Mouse (Mus musculus): ENCODE results near the gene Myd88.
"Not testable (repeated sequence)": the region's sequence is repeated elsewhere in the genome, so short reads cannot be mapped to it uniquely, and the experiment has no call there.

Gene Myd88

DNA sequence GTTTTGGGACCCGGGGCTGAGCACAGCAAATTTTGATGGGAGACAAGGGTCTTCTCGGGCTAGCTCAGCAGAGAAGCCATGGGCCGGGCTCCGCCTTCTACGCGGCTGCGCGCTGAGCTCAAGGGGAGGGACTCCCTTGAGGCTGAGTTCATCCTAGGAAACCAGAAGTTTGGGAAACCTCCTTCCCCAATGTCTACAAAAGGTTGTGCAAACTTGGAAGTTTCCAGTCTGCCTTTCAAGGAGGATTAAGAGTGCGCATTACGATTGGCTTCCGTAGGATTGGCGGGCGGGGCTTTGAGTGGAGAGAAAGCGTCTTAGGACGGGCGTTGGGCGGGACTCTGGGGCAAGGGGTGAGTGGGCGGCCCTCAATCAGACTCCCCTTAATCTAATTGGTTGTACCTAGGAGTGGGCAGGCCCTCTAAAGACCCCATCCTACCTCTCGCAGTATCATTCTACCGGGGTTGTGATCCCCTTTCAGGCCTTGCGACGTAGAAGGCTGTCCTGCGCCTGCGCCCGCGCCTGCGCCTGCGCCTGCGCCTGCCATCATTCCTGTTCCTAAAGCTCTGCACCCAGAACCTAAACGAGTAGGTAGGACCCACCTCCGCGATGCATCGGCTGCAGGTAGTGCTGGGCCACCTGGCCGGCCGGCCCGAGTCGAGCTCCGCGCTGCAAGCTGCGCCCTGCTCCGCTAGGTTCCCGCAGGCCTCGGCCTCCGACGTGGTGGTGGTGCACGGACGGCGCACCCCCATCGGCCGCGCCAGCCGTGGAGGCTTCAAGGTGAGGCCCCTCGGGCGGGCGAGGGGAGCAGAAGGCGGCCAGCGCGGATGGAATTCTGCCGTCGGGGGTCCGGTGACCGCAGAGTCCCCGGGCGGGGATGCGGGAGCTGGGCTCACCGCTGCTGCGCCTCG lies at the start of gene Myd88:
TSS of gene Myd88 (minus strand) at position 503 of the 908 bp plus-strand sequence.
- Histone ChIP-seq H3K36me3 (ENCODE audit: control insufficient read depth, insufficient read depth, low read length, poor library complexity, severe bottlenecking) (peaks cover 5% of the 10 kb centered on the region), H3K27me3 (ENCODE audit: control insufficient read depth, insufficient read depth, low read length, poor library complexity, severe bottlenecking) (no peaks in the 10 kb centered on the region)
- peak; percentile 96 for DNase-seq (ENCODE audit: low read depth, low spot score)

DNA sequence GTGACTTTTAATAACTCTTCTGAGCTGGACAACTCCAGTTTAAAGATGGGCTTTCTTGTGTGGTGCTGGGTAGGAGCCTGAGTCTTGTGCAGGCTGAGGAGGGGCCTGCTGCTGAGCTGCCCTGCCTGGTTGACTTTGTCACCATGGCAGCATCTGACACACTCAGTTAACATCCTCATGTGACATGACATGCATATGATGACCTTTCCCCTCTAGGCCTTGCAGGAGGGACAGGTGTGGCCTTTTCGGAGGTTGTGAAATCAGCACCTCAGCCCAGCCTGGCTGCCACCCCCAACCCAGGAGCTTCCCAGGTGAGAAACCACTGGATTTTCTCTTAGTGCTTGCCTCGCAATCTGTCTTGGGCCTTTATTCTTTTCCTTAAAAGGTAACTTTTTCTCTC lies 49.0 kb upstream of the Myd88 start:
- no peaks in the 10 kb centered on the region for H3K36me3 ChIP-seq (ENCODE audit: control insufficient read depth, insufficient read depth, low read length, poor library complexity, severe bottlenecking)
- no peaks in the 10 kb centered on the region for H3K27me3 ChIP-seq (ENCODE audit: control insufficient read depth, insufficient read depth, low read length, poor library complexity, severe bottlenecking)
- no peak for DNase-seq (ENCODE audit: low read depth, low spot score)

DNA sequence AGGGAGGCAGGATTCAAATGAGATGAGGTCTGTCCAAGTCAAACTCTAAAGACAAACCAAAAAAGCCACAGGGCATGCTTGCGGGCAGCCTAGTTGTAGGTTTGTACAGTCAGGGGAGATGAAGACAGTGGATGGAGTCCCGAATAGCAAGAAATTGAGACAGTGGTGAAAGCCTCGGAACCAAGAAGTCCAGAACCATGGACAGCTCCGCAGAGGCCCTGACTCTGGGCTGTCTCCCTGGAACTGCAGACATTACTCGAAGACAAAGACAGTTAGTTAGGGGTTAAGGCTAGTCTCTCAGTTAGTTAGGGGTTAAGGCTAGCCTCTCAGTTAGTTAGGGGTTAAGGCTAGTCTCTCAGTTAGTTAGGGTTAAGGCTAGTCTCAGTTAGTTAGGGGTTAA lies 47.7 kb upstream of the Myd88 start:
- no peaks in the 10 kb centered on the region for H3K27me3 ChIP-seq (ENCODE audit: control insufficient read depth, insufficient read depth, low read length, poor library complexity, severe bottlenecking)
- no peaks in the 10 kb centered on the region for H3K36me3 ChIP-seq (ENCODE audit: control insufficient read depth, insufficient read depth, low read length, poor library complexity, severe bottlenecking)
- peak; percentile 8 for DNase-seq (ENCODE audit: low read depth, low spot score)

DNA sequence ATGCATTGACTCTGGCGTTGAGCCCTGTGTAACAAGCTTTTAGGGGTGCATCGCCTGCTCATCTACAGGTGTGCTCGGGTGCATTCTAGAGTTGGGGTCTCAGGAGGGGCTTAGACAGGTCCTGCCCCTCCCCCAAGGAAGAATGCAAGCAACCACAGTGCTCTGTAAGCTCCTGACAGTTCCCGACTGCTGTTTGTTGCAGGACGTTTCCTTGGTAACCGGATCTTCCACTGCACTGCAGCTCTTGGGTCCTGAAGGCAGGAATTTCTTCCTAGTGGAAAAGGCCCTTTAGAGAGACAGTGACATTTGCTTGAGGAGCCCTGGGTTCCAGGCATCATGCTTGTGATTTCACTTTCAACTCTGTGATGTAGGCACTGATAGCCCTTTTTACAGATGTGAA lies 41.4 kb upstream of the Myd88 start:
- H3K36me3 ChIP-seq (ENCODE audit: control insufficient read depth, insufficient read depth, low read length, poor library complexity, severe bottlenecking), result no peaks in the 10 kb centered on the region
- no peaks in the 10 kb centered on the region for H3K27me3 ChIP-seq (ENCODE audit: control insufficient read depth, insufficient read depth, low read length, poor library complexity, severe bottlenecking)
- no peak for DNase-seq (ENCODE audit: low read depth, low spot score)

DNA sequence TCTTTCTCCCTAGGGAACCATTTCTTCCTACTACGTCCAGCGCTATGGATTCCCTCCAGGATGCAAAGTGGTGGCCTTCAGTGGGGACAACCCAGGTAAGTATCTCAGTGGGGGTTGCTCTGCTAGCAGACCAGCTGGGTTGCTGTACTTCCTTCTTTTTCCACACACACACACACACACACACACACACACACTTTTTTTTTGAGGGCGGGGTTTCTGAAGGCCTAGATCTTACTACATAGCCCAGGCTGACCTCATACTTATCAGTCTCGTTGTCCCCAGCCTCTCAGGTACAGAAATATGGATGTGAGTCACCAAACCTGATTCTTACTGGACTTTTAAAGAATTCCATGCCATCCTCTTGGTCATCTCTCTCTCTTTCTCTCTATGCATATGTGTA lies 37.0 kb upstream of the Myd88 start:
- no peak for DNase-seq (ENCODE audit: low read depth, low spot score)

DNA sequence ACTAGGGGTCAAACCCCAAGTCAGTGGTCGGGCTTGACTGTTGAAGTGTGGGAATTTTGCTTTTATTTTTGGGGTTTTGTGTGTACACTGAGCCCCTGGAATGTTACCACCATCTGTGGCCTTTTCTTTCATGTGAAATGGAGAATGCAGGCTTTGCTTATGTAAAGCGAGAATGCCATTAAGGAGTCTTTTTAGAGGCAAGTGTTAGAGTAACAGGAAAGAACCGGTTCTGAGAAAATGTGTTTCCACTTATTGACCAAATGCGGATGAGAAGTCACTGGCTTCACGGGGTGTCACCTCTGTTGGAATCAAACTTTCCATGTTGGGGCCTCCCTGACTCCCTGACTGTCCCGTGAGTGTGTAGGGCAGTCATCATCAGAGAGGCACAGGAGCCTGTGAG lies 34.3 kb upstream of the Myd88 start:
- no peaks in the 10 kb centered on the region for H3K27me3 ChIP-seq (ENCODE audit: control insufficient read depth, insufficient read depth, low read length, poor library complexity, severe bottlenecking)
- H3K36me3 ChIP-seq (ENCODE audit: control insufficient read depth, insufficient read depth, low read length, poor library complexity, severe bottlenecking), result no peaks in the 10 kb centered on the region

More for the DNA sequence above, 37.0 kb upstream of the Myd88 start:
- Histone ChIP-seq H3K27me3 (ENCODE audit: control insufficient read depth, insufficient read depth, low read length, poor library complexity, severe bottlenecking) (no peaks in the 10 kb centered on the region), H3K36me3 (ENCODE audit: control insufficient read depth, insufficient read depth, low read length, poor library complexity, severe bottlenecking) (no peaks in the 10 kb centered on the region)

DNA sequence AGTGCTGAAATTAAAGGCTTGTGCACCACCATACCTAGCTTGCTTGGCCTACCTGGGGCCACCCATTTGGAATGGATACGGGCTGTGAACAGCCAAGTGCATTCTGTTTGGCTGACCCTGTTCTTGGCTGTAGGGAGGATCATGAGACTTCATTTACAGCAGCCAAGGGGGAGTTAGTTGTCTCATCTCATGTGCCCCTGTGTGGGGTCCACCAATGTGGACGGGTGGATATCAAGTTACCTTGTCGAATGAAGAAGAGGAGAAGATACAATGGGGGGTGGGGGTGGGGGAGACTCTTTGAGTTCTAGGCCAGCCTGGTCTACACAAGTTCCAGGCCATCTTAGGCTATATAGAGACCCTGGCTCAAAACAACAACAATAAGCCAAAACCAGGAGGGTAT lies 33.8 kb upstream of the Myd88 start:
- H3K36me3 ChIP-seq (ENCODE audit: control insufficient read depth, insufficient read depth, low read length, poor library complexity, severe bottlenecking), result no peaks in the 10 kb centered on the region
- no peak for DNase-seq (ENCODE audit: low read depth, low spot score)
- no peaks in the 10 kb centered on the region for H3K27me3 ChIP-seq (ENCODE audit: control insufficient read depth, insufficient read depth, low read length, poor library complexity, severe bottlenecking)

More for the DNA sequence above, 34.3 kb upstream of the Myd88 start:
- no peak for DNase-seq (ENCODE audit: low read depth, low spot score)

DNA sequence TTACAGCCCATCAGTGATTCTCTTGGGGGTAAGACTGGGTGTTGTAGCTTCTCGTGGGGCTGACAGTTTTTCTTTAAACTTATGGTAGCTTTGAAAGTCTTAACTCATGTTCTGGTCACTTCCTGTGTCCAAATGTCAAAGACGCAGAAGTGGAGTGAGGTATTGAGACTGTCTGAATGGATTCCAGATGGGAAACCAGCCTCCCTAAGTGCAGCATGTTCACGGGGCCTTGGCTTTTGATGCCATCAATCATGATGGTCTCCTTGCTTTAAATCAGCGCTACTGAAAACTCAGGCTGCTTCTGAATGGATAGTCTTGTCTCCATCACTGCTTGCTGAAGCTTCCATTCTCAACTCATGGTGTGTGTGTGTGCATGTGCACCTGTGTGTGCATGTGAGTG lies 30.0 kb upstream of the Myd88 start:
- DNase-seq (ENCODE audit: low read depth, low spot score), result no peak
- Histone ChIP-seq H3K36me3 (ENCODE audit: control insufficient read depth, insufficient read depth, low read length, poor library complexity, severe bottlenecking) (no peaks in the 10 kb centered on the region), H3K27me3 (ENCODE audit: control insufficient read depth, insufficient read depth, low read length, poor library complexity, severe bottlenecking) (no peaks in the 10 kb centered on the region)

DNA sequence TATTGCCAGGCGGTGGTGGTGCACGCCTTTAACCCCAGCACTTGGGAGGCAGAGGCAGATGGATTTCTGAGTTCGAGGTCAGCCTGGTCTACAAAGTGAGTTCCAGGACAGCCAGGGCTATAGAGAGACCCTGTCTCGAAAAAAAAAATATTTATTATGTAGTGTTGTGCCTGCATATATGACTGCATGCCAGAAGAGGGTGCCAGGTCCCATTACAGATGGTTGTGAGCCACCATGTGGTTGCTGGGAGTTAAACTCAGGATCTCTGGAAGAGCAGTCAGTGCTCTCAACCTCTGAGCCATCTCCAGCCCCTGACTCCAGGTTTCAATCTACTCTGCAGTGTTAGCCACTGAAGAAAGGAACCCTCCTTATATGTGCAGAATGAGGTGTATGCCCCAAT lies 29.6 kb upstream of the Myd88 start:
- DNase-seq (ENCODE audit: low read depth, low spot score); H3K36me3 ChIP-seq (ENCODE audit: control insufficient read depth, insufficient read depth, low read length, poor library complexity, severe bottlenecking); H3K27me3 ChIP-seq (ENCODE audit: control insufficient read depth, insufficient read depth, low read length, poor library complexity, severe bottlenecking): not testable (repeated sequence)

DNA sequence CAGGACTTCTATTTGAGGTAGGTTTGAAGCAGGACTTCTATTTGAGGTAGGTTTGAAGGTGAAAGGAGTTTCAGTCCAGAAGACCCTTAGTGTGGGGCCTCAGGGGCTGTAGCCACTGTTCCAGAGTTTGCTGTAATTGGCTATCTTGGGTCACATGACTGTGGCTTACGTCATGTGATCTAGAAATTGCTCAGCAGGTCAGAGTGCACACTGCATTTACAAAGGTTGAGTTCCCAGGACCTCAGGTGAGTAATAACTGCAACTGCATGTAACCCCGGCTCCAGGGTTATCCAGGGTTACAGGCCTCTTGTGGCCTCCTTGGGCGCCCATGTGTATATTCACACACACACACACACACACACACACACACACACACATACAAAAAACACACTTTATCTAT lies 27.2 kb upstream of the Myd88 start:
- H3K27me3 ChIP-seq (ENCODE audit: control insufficient read depth, insufficient read depth, low read length, poor library complexity, severe bottlenecking), result no peaks in the 10 kb centered on the region
- no peaks in the 10 kb centered on the region for H3K36me3 ChIP-seq (ENCODE audit: control insufficient read depth, insufficient read depth, low read length, poor library complexity, severe bottlenecking)
- no peak for DNase-seq (ENCODE audit: low read depth, low spot score)

DNA sequence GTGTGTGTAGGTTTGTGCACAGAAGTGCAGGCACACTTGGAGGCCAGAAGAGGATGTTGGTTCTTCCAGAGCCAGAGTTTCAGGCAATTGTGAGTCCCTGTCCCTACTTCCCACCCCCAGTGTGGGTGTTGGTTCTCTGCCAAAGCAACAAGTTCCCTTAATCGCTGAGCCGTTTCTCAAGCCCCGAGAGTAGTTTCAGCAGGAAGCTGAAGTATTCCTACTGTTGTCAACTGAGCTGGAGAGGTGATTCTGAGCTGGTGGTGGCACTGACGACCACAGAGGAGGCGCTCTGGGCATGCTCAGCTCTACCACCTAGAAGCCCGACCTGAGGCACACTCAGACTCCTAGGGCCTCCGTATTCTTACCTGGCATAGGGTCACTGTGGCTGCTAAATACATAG lies 24.1 kb upstream of the Myd88 start, which contains the start of gene Slc22a14:
TSS of gene Slc22a14 (minus strand) at position 270 of the 400 bp plus-strand sequence.
- no peaks in the 10 kb centered on the region for H3K27me3 ChIP-seq (ENCODE audit: control insufficient read depth, insufficient read depth, low read length, poor library complexity, severe bottlenecking)
- no peaks in the 10 kb centered on the region for H3K36me3 ChIP-seq (ENCODE audit: control insufficient read depth, insufficient read depth, low read length, poor library complexity, severe bottlenecking)
- no peak for DNase-seq (ENCODE audit: low read depth, low spot score)

DNA sequence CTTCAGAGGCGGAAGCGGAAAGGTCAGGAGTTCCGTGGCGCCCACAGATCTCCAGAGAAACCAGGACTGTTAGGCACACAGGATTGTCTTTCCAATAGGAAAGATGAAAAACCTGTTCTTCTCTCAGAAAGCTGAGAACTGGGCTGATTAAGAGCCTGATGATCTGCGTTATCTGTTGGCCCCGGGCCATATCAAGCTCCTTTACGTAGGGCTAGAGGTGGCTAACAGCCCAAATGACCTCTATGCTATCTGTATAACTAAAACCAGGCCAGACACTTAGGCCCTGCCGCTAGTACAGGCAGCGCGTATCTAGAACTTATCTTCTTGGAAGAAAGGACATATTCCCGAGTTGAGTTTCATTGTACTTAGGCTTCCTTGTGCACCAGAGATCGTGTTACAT lies 22.0 kb upstream of the Myd88 start:
- Histone ChIP-seq H3K36me3 (ENCODE audit: control insufficient read depth, insufficient read depth, low read length, poor library complexity, severe bottlenecking) (no peaks in the 10 kb centered on the region), H3K27me3 (ENCODE audit: control insufficient read depth, insufficient read depth, low read length, poor library complexity, severe bottlenecking) (no peaks in the 10 kb centered on the region)
- no peak for DNase-seq (ENCODE audit: low read depth, low spot score)

DNA sequence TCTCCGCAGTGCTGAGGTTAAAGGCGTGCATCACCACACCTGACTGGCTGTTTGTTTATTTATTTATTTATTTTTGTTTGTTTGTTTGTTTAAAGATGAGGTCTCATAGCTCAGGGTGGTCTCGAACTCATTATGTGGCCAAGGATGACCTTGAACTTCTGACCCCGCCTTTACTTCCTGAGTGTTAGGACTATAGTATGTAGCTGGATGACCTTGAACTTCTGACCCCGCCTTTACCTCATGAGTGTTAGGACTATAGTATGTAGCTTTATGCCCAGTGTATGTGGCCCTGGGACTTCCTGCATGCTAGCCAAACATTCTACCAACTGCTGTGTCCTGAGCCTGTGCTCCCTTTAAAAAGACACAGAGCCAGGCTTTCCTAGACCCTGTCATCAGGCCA lies 20.2 kb upstream of the Myd88 start:
- no peak for DNase-seq (ENCODE audit: low read depth, low spot score)
- Histone ChIP-seq H3K27me3 (ENCODE audit: control insufficient read depth, insufficient read depth, low read length, poor library complexity, severe bottlenecking) (no peaks in the 10 kb centered on the region), H3K36me3 (ENCODE audit: control insufficient read depth, insufficient read depth, low read length, poor library complexity, severe bottlenecking) (no peaks in the 10 kb centered on the region)

DNA sequence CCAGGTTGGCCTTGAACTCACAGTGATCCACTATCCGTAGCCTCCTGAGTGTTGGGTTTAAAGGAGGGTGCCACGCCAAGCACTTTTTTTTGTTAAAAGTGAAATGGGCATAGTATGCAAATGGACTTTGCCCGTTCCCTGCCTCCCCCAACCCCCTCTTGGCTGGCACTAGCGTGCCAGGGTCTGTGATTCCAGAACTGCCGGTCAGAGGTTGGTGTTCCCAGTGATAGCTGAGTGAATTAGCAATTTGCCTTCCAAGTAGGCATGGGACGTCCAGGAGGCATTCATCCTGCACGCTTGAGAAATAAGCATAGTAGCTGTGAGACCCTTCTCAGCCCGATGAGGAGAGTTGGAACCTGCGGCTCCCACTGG lies 16.8 kb upstream of the Myd88 start:
- DNase-seq (ENCODE audit: low read depth, low spot score), result no peak
- no peaks in the 10 kb centered on the region for H3K36me3 ChIP-seq (ENCODE audit: control insufficient read depth, insufficient read depth, low read length, poor library complexity, severe bottlenecking)
- H3K27me3 ChIP-seq (ENCODE audit: control insufficient read depth, insufficient read depth, low read length, poor library complexity, severe bottlenecking), result no peaks in the 10 kb centered on the region

DNA sequence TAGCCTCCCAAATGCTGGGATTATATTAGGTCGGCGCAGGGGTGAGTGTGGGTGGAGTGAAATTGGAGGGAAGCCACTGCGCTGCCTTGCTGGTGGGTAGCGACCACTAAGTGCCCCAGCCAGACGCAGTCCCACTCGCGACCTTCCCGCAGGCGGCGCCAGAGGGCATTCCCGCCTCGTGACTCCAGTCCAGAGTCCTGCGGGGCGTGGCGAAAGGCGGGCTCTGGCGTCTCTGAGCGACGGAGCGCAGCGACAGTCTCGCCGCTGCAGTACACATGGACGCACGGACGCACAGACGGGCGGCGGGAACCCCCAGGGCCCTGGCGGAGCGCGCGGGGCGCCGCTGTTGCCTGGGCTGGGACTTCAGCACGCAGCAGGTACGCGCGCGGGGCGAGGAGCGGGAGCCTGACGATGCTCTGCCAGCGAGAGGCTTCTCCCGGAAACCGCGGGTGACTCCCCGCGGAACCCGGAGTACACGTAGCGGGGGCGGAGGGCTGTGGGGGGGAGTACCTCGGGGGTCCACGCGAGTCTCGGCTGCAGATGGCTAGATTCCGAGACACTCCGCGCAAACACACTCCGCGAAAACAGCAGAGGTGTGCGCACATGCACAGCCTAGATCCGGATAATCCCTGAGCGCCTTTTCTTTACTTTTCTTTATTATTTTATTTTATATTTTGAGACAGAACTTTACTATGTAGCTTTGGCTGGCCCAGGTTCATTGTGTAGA lies 16.3 kb upstream of the Myd88 start, which contains the start of gene Xylb:
TSS of gene Xylb (plus strand) at position 51 of the 727 bp plus-strand sequence.
- H3K27me3 ChIP-seq (ENCODE audit: control insufficient read depth, insufficient read depth, low read length, poor library complexity, severe bottlenecking), result no peaks in the 10 kb centered on the region
- no peaks in the 10 kb centered on the region for H3K36me3 ChIP-seq (ENCODE audit: control insufficient read depth, insufficient read depth, low read length, poor library complexity, severe bottlenecking)
- DNase-seq (ENCODE audit: low read depth, low spot score), result peak; percentile 86
